ENCODE assay signal across 8 mouse cellular contexts in genomic region chr7:29281201-29282073, GRCm38 (mm10). TPM values are rescaled to one million over a fixed set of nuclear protein-coding genes. Genes with fewer than 3 reads are reported as not detected.
DNase-seq lines count a peak whose midpoint lies in the region; ATAC-seq and TF ChIP-seq lines count a peak whose summit lies in the region.

Gene Spint2, minus strand, starts transcription at chr7:29281912.

- H3K27me3 ChIP-seq in intestine, embryonic 15.5 days (replicated peaks), result peaks cover 5% of the 10 kb centered on the region
- peaks cover 42% of the 10 kb centered on the region for H3K27me3 ChIP-seq in limb, embryonic 12.5 days
- H3K27me3 ChIP-seq in midbrain, embryonic 14.5 days (ENCODE audit: control insufficient read depth, insufficient read depth, low read length), result peaks cover 28% of the 10 kb centered on the region
- no peaks in the 10 kb centered on the region for H3K27me3 ChIP-seq in splenic B cell, adult 2 months (ENCODE audit: control insufficient read depth, insufficient read depth, low read length, poor library complexity, severe bottlenecking)

- H3K27ac ChIP-seq in bone marrow macrophage, adult 2 months (ENCODE audit: insufficient read depth, low read depth, low read length), result no peak within 1 kb of the TSS
- peak within 1 kb of the TSS; percentile 91 for H3K27ac ChIP-seq in intestine, embryonic 15.5 days
- 0 out of 2 replicates have a peak within 1 kb of the TSS, but pooled peaks have one; percentile 35 for H3K27ac ChIP-seq in limb, embryonic 12.5 days
- H3K27ac ChIP-seq in midbrain, embryonic 14.5 days (replicated peaks; ENCODE audit: low read depth, low read length), result no peak within 1 kb of the TSS

- H3K4me3 ChIP-seq in bone marrow macrophage, adult 2 months (ENCODE audit: insufficient read depth, low read length), result peak within 1 kb of the TSS; percentile 51
- peak within 1 kb of the TSS; percentile 72 for H3K4me3 ChIP-seq in intestine, embryonic 15.5 days (replicated peaks)
- H3K4me3 ChIP-seq in limb, embryonic 12.5 days (replicated peaks), result peak within 1 kb of the TSS; percentile 58
- H3K4me3 ChIP-seq in midbrain, embryonic 14.5 days (replicated peaks; ENCODE audit: low read depth, low read length), result peak within 1 kb of the TSS; percentile 48

- no peak for TF ChIP-seq CTCF in bone marrow macrophage, adult 2 months (IDR thresholded peaks at IDR 0.05; ENCODE audit: low read depth, low read length)

- peak within 1 kb of the TSS; percentile 82 for H3K9ac ChIP-seq in intestine, embryonic 15.5 days
- H3K9ac ChIP-seq in limb, embryonic 12.5 days (replicated peaks), result peak within 1 kb of the TSS; percentile 62
- H3K9ac ChIP-seq in midbrain, embryonic 14.5 days (replicated peaks; ENCODE audit: low read length), result peak within 1 kb of the TSS; percentile 52

- intact Hi-C loops in gastrocnemius, postnatal 14 days (cut with DNase I; ENCODE audit: low total_unique reads), result no loop called here

- no peak for TF ChIP-seq POLR2A in bone marrow macrophage, adult 2 months (IDR thresholded peaks at IDR 0.05; ENCODE audit: borderline replicate concordance, low read depth, low read length)

- DNase-seq in frontal cortex, postnatal 10 days (ENCODE audit: low spot score in 2 of 2), result peak; percentile 34 to 36
- no peak for DNase-seq in frontal cortex, postnatal 14 days (ENCODE audit: low spot score in 2 of 2)
- DNase-seq in gastrocnemius, postnatal 14 days, result peak; percentile 24
- peak; percentile 82 for DNase-seq in midbrain, embryonic 14.5 days
- peak; percentile 72 for DNase-seq in splenic B cell, adult 2 months (ENCODE audit: low read depth, low spot score)

- H3K4me1 ChIP-seq in bone marrow macrophage, adult 2 months (ENCODE audit: control insufficient read depth, insufficient read depth, low read length), result peaks cover 5% of the 10 kb centered on the region
- H3K4me1 ChIP-seq in intestine, embryonic 15.5 days (replicated peaks), result peaks cover 10% of the 10 kb centered on the region
- peaks cover 23% of the 10 kb centered on the region for H3K4me1 ChIP-seq in limb, embryonic 12.5 days (replicated peaks)
- H3K4me1 ChIP-seq in midbrain, embryonic 14.5 days (ENCODE audit: control insufficient read depth, insufficient read depth, low read length), result peaks cover 10% of the 10 kb centered on the region

- peak within 1 kb of the TSS; percentile 95 for H3K4me2 ChIP-seq in intestine, embryonic 15.5 days (replicated peaks)
- H3K4me2 ChIP-seq in limb, embryonic 12.5 days, result peak within 1 kb of the TSS; percentile 98
- peak within 1 kb of the TSS; percentile 95 for H3K4me2 ChIP-seq in midbrain, embryonic 14.5 days (ENCODE audit: low read length)

- no peaks in the 10 kb centered on the region for H3K36me3 ChIP-seq in intestine, embryonic 15.5 days
- H3K36me3 ChIP-seq in limb, embryonic 12.5 days, result no peaks in the 10 kb centered on the region
- no peaks in the 10 kb centered on the region for H3K36me3 ChIP-seq in midbrain, embryonic 14.5 days (ENCODE audit: control insufficient read depth, insufficient read depth, low read length)
- H3K36me3 ChIP-seq in splenic B cell, adult 2 months (ENCODE audit: control insufficient read depth, insufficient read depth, low read length, poor library complexity, severe bottlenecking), result no peaks in the 10 kb centered on the region

- peak; percentile 93 for ATAC-seq in intestine, embryonic 15.5 days
- peak; percentile 46; the same call in 1 of the 2 replicates for ATAC-seq in limb, embryonic 12.5 days (ENCODE audit: insufficient number of reproducible peaks, insufficient read depth, low FRiP score, low TSS enrichment, low read depth)
- ATAC-seq in midbrain, embryonic 14.5 days (ENCODE audit: low FRiP score, low TSS enrichment), result peak; percentile 58

- no peaks in the 10 kb centered on the region for H3K9me3 ChIP-seq in intestine, embryonic 15.5 days
- no peaks in the 10 kb centered on the region for H3K9me3 ChIP-seq in limb, embryonic 12.5 days
- no peaks in the 10 kb centered on the region for H3K9me3 ChIP-seq in midbrain, embryonic 14.5 days (ENCODE audit: control insufficient read depth, low read length)

- WGBS in intestine, embryonic 15.5 days, result under 1% methylated on average over 79 of the region's 80 CpGs
- under 1% methylated on average over 80 of the region's 80 CpGs for WGBS in limb, embryonic 12.5 days
- WGBS in midbrain, embryonic 14.5 days, result under 1% methylated on average over 80 of the region's 80 CpGs

RNA-seq across cellular contexts. Expression of gene Spint2, which starts in this region (rescaled TPM):
- polyA plus RNA-seq in bone marrow macrophage, adult 2 months (2012; ENCODE audit: insufficient read depth, insufficient read length, missing spikeins), result 0.91 TPM in 1 of 2 replicates, not detected in the other
- 1 to 10 TPM; 5.5 to 6.4 TPM for total RNA-seq in gastrocnemius, postnatal 14 days (2021)
- polyA plus RNA-seq in intestine, embryonic 15.5 days (2015; fragmentation: Nextera tagmentation; extraction: Ambion mirVana), result 633 and 716 TPM in 2 replicates
- polyA plus RNA-seq in limb, embryonic 12.5 days (2016; fragmentation: Nextera tagmentation; extraction: Ambion mirVana), result 106 and 107 TPM in 2 replicates
- 52.3 and 66.3 TPM in 2 replicates for polyA plus RNA-seq in midbrain, embryonic 14.5 days (2014; fragmentation: Nextera tagmentation; extraction: Ambion mirVana)

Comparison
In these comparisons a context has a peak if more than half of its experiments do, and no peak if none do; other contexts are left out.
1. RNA of gene Spint2 (polyA plus RNA-seq): 633 to 716 TPM in intestine, embryonic 15.5 days, 106 to 107 TPM in limb, embryonic 12.5 days and 52.3 to 66.3 TPM in midbrain, embryonic 14.5 days; 0.91 TPM in bone marrow macrophage, adult 2 months; every median in the first group is over 10 times any median in the second.
2. DNase-seq: peak in frontal cortex, postnatal 10 days (2 of 2), gastrocnemius, postnatal 14 days (single experiment), midbrain, embryonic 14.5 days (single experiment) and splenic B cell, adult 2 months (single experiment); none in frontal cortex, postnatal 14 days (0 of 2).
3. H3K27ac ChIP-seq: peak in intestine, embryonic 15.5 days (single experiment) and limb, embryonic 12.5 days (single experiment); none in bone marrow macrophage, adult 2 months (single experiment) and midbrain, embryonic 14.5 days (single experiment).
4. Peak in every context shown above with its lines, with median percentiles within 50 percentile points of each other: H3K4me3 ChIP-seq, ATAC-seq, H3K4me2 ChIP-seq and H3K9ac ChIP-seq.